Mouse (Mus musculus) kidney, adult 8-10 months (tissue): ENCODE results near the gene Ric8a.

Source experiments
- DNase-seq, 2 experiments: peaks; one replicate each; pipeline ENCODE4 v3.0.0; 2022

Gene Ric8a

DNA sequence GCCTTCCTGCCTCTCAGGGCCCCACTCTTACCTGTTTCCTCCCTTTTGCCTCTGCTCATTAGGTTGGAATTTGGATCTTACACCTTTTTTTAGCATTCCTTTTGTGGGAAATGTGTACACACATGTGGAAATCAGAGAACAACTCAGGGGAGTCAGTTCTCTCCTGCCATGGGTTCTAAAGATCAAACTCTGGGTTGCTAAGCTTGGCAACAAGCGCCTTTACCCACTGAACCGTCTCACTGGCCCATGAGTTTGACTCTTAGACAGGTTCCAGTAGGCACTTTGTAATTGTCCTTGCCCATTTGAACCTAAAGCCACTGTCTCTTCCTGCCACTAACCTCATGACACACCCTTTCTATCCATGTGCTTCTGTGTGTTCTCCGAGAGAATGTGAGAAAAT lies 37.9 kb downstream of the Ric8a start:
- DNase-seq = peak; percentile 38 to 47

DNA sequence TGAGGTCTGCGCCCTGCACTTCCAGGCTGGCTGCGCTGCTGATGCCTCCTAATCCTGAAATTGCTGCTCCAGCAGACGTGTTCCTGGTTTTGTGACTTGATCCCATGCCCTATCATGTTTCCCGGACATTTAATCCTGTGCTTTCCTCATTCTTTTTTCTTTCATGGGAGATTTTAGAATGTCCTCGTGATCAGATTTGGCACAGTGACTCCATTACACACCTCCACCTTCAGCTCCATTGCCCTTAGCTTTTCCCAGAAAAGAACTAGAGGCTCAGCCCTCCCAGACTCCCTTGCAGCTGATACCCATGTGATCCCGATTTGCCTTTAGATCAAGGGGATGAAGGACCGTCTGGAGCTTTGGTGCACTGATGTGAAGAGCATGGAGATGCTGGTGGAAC lies 41.1 kb downstream of the Ric8a start:
- no peak for DNase-seq

DNA sequence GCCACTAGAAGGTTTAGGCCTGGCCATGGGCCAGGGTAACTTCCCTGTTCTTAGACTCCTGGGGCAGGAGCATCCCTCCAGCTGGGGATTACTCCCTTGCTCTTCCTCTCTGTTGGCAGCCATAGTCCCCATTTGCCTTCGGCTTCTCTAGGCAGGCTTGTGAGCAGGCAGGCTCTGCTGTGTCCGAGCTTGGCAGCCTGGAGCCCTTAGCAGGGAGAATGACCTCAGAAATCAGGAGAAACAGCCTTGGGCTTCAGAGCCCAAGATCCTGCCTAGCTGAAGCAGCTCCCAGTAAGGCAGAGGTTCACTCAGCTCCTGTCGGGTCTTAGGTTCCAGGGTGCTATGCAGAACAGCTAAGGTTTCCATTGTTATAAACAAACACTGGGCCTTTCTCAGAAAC lies 42.4 kb downstream of the Ric8a start:
- no peak for DNase-seq

DNA sequence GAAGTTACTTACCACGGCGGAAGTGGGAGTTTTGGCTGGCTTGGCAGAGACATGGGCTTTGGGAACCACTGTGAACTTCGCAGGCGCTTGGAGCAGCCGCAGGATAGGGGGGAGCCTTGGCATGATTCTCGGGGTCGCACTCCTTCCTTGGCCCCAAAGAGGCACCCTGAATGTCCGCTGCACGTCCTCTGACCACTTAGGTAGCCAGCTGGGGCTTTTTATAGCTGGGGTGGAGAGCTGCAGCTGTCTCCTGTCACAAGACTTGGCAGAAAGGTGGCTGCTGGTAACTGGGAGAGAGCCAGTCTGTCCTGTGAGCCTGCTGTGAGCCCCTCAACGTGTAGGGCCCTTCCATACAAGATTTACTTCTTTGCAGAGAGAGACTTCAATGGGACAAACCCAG lies 43.5 kb downstream of the Ric8a start, which contains the start of gene Cox8b:
TSS of gene Cox8b (minus strand) at position 227 of the 400 bp plus-strand sequence.
- no peak for DNase-seq

DNA sequence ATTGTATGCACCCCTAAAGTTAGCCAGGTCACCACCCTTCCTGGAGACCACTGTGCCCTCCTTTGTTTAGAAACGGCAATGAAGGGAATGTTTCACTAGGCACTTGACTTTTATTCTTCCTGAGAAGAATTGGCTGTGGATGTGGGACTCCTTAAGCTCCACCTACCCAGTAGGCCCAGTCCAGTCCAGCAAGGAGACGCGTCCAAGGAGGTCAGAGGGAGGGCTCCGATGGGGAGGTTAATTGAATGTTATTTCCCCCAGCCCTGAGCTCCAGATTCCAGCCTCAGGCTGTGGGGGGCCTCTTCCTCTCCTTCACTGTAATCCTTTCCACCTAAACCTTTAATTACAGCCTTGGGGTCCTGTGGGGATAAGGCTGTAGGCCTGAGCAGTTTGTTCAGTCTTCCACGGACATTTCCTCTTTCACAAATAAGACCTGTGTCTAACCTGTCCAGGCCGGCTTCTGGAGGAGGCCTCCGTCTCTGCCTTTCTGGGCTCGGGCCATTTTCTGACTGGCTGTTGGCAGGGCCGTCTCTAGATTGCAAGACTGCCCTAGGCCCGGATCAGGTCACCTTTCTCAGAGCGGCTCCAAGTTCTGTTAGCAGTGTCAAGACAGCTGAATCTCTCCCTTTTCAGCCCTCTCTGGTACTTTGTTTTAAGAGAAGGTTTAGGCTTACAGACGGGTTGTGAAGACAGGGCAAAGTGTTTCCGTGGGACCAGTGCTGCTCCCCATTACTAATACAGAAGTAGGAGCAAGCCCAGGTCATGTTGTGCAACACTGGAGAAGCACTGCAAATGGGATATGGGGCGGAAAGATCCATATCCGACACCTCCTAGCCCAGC lies 45.5 kb downstream of the Ric8a start:
- peak in 1 of 2 experiments; percentile 33 for DNase-seq

DNA sequence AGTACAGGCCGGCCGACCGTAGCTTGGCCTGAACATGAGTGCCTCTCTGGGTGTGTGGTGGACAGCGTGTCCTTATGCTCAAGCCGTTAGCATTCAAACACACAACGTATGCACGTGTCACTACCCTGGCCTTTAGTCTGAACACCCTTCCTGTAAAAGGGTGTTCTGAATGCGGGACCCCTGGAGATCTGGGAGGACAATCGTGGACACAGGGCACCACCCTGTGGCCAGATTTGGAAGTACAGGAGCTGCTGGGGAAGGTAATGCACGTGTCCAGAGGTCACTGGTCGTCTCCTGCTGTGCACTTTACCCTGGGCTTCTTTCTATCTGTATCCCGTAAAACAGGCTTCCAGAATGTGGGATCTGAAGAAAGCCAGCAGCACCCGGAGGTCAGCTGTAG lies 46.5 kb downstream of the Ric8a start:
- peak; percentile 74 to 90 for DNase-seq

DNA sequence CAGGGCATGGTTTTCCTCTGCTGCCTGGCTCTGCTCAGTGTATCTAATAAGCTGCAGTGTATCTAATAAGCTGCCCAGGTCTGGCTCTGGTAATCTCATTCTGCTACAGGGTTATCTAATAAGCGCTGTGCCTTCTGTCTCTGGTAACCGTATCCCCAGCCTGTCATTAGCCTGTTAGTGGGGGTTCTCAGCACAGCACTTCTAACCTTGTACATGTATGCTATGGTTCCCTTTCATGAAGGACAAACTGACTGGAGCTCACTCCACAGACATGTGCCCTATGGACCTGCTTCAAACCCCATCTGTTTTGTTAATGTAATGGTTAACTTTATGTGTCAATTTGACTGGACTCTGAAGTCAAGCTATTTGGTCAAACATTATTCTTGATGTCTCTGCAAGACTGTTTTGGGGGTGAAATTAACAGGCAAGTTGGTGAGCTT lies 48.9 kb downstream of the Ric8a start:
- peak; percentile 55 to 78 for DNase-seq

DNA sequence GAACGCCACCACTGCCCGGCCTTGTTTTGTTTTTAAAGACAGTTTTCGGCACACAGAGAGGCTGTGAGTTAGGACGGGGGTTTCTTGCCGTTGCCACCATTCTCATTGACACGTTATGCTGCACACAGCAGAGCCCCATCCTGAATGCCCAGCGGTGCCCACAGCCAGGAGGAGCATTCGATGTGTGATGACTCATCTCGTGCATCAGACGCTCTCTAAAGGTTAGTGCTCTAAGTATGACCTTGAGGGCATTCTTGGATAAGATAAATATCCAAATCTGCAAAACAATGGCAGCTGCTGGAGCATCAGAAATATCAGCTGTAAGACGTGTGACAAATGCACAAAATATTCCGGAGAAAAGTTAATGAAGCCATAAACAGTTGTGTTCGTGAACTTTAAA lies 50.4 kb downstream of the Ric8a start:
- DNase-seq = no peak

DNA sequence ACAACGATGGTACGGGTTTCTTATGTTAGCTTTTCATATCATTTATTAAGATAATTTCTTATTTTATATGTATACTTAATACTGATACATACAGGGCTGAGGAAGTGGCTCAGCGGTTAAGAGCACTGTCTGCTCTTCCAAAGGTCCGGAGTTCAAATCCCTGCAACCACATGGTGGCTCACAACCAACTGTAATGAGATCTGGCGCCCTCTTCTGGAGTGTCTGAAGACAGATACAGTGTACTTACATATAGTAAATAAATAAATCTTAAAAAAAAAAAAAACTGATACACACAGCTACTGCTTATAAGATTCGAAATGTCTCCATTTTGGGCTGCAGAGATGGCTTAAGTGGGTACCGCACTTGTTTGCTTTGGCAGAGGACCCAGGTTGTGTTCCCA lies 50.9 kb downstream of the Ric8a start:
- DNase-seq = no peak

DNA sequence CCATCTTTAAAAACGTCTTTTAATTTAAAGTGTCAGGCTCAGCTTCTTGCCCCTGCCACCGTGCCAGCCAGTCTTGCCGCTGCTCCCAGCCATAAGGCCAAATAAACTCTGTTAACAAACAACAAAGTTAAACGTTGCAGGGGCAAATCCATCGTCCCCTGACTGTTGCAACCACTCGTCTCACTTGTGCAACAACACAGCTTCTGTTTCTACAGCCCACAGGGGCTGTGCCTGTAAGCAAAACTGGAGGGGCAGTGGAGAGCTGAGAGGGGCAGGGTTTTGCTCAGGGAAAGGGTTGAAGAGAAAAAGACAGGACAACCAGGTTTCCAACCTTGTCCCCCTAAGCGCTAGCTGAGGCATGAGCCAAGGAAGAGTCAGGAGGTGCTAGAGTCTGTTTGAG lies 51.4 kb downstream of the Ric8a start:
- DNase-seq = no peak

DNA sequence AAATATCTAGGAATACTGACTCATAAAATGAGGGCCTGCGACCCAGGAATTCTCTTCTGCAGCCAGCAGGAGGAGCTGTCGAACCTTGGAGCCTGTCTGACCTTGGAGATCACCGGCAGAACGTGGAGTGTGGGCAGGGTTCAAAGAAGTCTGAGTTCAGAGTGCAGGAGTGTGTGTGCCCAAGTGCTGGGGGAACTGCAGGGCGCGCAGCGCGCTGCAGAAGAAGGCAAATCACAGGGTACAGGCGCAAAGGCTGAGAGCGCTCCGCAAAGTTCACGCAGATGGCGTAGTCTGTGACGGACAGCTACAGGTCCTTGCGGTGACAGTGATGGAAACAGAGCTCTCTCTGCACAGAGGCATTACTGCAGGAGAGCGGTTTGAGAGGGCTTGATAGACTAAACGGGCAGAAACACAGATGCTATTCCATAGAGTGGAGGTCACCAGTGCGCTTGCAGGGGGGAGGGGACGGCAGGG lies 51.9 kb downstream of the Ric8a start:
- peak; percentile 88 to 90 for DNase-seq

DNA sequence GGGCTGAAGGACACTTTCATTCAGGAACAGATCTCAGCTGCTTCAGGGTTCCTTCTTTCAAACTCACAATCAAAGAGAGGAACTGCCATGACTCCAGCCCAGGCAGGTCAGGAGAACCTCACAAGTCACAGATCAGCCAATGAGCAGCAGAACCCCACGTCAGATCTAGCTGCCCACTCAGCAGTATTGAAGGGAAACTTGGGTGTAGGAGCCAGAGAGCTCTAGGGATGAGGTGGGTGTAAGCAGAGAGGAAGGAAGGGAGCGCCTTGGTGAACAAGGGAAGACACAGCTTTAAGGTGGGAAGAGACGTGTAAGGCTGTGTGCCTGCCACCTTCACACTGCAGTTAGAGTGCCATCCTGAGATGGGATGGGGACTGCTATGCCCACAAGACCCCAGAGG lies 55.5 kb downstream of the Ric8a start:
- no peak for DNase-seq

DNA sequence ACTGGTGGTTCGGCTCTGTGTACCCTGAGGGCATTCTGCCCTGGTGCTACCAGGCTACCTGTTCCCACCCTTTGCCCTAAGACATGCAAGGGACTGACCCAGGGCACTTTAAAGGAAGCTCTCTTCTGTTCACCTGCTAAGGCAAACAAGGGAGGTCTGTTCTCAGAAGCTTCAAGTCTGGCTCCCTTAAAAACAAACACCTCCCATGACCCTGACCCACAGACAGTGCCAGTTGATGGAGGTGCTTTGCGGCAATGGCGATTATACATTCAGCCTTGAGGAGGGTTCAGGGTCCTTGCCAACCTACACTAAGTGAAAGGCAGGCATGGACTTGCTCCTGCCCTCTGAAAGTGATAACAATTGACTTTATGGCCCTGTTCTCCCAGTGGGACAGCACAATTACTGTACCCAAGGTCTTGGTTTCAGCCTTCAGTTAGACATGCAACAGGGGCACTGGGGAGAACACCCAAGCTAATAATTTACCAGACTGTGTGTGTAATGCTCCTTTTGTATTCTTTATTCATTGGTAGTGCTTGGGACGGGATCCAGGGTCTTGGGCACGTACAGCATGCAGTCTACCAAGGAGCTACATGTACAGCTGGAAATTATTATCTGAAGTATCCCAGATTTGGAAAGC lies 56.2 kb downstream of the Ric8a start:
- DNase-seq = peak; percentile 59 to 68
